Mouse (Mus musculus) E14TG2a.4 (cell line): ENCODE data around the gene Trmu.

ENCODE experiments used
- CTCF ChIP-seq: conservative IDR thresholded peaks from 2 replicates; pipeline ENCODE4 v1.5.1; 2014; ENCODE audit warnings: low read length
- NANOG ChIP-seq: IDR thresholded peaks from 2 replicates; pipeline ENCODE4 v1.6.1; 2014; ENCODE audit warnings: borderline replicate concordance, low read length, mixed read lengths
- POU5F1 ChIP-seq: IDR thresholded peaks from 2 replicates; pipeline ENCODE4 v1.6.1; 2014; ENCODE audit warnings: low read length, borderline replicate concordance

- no peak for TF ChIP-seq CTCF
- TF ChIP-seq POU5F1, result no peak
- no peak for TF ChIP-seq NANOG
These were observed 46.5 kb upstream of the Trmu start for GRCm38 (mm10) chr15:85832599-85832998.
